Mouse (Mus musculus) erythroblast, embryonic 14.5 days (primary cell): ENCODE data around the gene Rab40b. TPM values are rescaled to one million over a fixed set of nuclear protein-coding genes. Genes with fewer than 3 reads are reported as not detected.

ENCODE experiments used
- H3K27me3 ChIP-seq: 2 replicates; pipeline ENCODE4 v1.6.1; 2012; ENCODE audit warnings: inconsistent platforms; ENCODE audit not compliant: control insufficient read depth
- H3K36me3 ChIP-seq: 2 replicates; pipeline ENCODE4 v1.6.1; 2012; ENCODE audit warnings: mild to moderate bottlenecking, inconsistent platforms; ENCODE audit not compliant: control insufficient read depth
- H3K4me1 ChIP-seq: 2 replicates; pipeline ENCODE4 v1.6.1; 2012; ENCODE audit warnings: inconsistent platforms; ENCODE audit not compliant: control insufficient read depth
- H3K4me3 ChIP-seq: replicated peaks from 2 replicates; pipeline ENCODE3; 2012; ENCODE audit warnings: moderate library complexity, mild to moderate bottlenecking, inconsistent platforms
- H3K9me3 ChIP-seq: 2 replicates; pipeline ENCODE4 v1.6.1; 2012; ENCODE audit warnings: low read length, inconsistent platforms, mixed read lengths; ENCODE audit not compliant: control insufficient read depth
- GATA1 ChIP-seq: IDR thresholded peaks from 2 replicates; pipeline ENCODE4 v1.6.1; 2012; ENCODE audit warnings: low read length, inconsistent platforms, mixed read lengths
- TAL1 ChIP-seq: IDR thresholded peaks from 3 replicates; pipeline ENCODE4 v1.6.1; 2012; ENCODE audit warnings: low read length, inconsistent platforms, mixed read lengths
- polyA plus RNA-seq: library from polyadenylated mRNA; stranded (reverse); fragments of >175 nt; gene quantifications from 2 replicates; pipeline ENCODE4 v1.2.3, GENCODE M21; 2012

Gene Rab40b
- polyA plus RNA-seq, 1 experiment, result 0.02 TPM

- H3K4me3 ChIP-seq, result no peak overlapping the region
- peaks cover 8% of the 10 kb centered on the region for H3K9me3 ChIP-seq
- no peaks in the 10 kb centered on the region; the same call in 1 of the 2 replicates for H3K4me1 ChIP-seq
- H3K36me3 ChIP-seq, result peaks cover 85% of the 10 kb centered on the region
- no peak for TF ChIP-seq GATA1
- no peak for TF ChIP-seq TAL1
- no peaks in the 10 kb centered on the region for H3K27me3 ChIP-seq
Measured at GRCm38 (mm10) chr11:121306608-121307007, 81.4 kb downstream of the Rab40b start.

Other genes with a start within 250 kb of the Rab40b start
- not detected in 2 replicates for gene Tex19.1, start 242.1 kb downstream of the Rab40b start, polyA plus RNA-seq
- gene Uts2r, start 228.0 kb downstream of the Rab40b start, polyA plus RNA-seq, result 0.03 TPM in 1 of 2 replicates, not detected in the other
- gene Hexdc, start 183.8 kb downstream of the Rab40b start, polyA plus RNA-seq, result 0.50 and 0.58 TPM in 2 replicates
- gene Ogfod3, start 183.5 kb downstream of the Rab40b start, polyA plus RNA-seq, result 1.2 and 1.4 TPM in 2 replicates
- 0.68 and 1.4 TPM in 2 replicates for gene Cybc1, start 158.9 kb downstream of the Rab40b start, polyA plus RNA-seq
- gene Narf, start 151.0 kb downstream of the Rab40b start, polyA plus RNA-seq, result 5.0 and 6.6 TPM in 2 replicates
- 1.4 and 2.0 TPM in 2 replicates for gene Foxk2, start 128.3 kb downstream of the Rab40b start, polyA plus RNA-seq
- gene Wdr45b, start 33.8 kb downstream of the Rab40b start, polyA plus RNA-seq, result 0.39 and 0.46 TPM in 2 replicates
- gene Fn3krp, start 33.1 kb upstream of the Rab40b start, polyA plus RNA-seq, result 3.4 and 5.6 TPM in 2 replicates
- gene Fn3k, start 46.7 kb upstream of the Rab40b start, polyA plus RNA-seq, result 24.1 and 24.7 TPM in 2 replicates
- 0.42 and 0.45 TPM in 2 replicates for gene Tbcd, start 63.7 kb upstream of the Rab40b start, polyA plus RNA-seq
- not detected in 2 replicates for gene Zfp750, start 131.1 kb upstream of the Rab40b start, polyA plus RNA-seq